Mouse (Mus musculus): ENCODE data around the gene Prr30.

Prr30 gene

GRCm38 (mm10) chr14:101200230-101200629 is at the start of gene Prr30:
Gene Prr30, minus strand, starts transcription at chr14:101200330.
- 68% methylated on average over 4 of the region's 4 CpGs for WGBS

- 82% methylated on average over 3 of the region's 3 CpGs for WGBS
Measured at GRCm38 (mm10) chr14:101246793-101247192, 46.7 kb upstream of the Prr30 start.

GRCm38 (mm10) chr14:101245706-101246105 is 45.6 kb upstream of the Prr30 start:
- WGBS, result 86% methylated on average over 7 of the region's 7 CpGs

- 36% methylated on average over 3 of the region's 3 CpGs for WGBS
Measured at GRCm38 (mm10) chr14:101244441-101244840, 44.3 kb upstream of the Prr30 start.

GRCm38 (mm10) chr14:101237965-101238364 is 37.8 kb upstream of the Prr30 start:
- WGBS, result 96% methylated on average over 1 of the region's 1 CpGs

- 30% methylated on average over 4 of the region's 4 CpGs for WGBS
Measured at GRCm38 (mm10) chr14:101229068-101229467, 28.9 kb upstream of the Prr30 start.

GRCm38 (mm10) chr14:101222319-101222718 is 22.2 kb upstream of the Prr30 start:
- 83% methylated on average over 8 of the region's 8 CpGs for WGBS

GRCm38 (mm10) chr14:101172258-101172657 is 27.9 kb downstream of the Prr30 start:
- WGBS, result 91% methylated on average over 4 of the region's 4 CpGs

All from cerebral cortex, adult 2 months (tissue).